Mouse (Mus musculus): ENCODE results near the gene Man2a1. TPM values are rescaled to one million over a fixed set of nuclear protein-coding genes. Genes with fewer than 3 reads are reported as not detected.

The Man2a1 gene
- polyA plus RNA-seq, 1 experiment from 2014 or later, result 9.3 TPM

GRCm38 (mm10) chr17:64719760-64720159 lies 119.2 kb downstream of the Man2a1 start:
- Histone ChIP-seq H3K27me3 (no peaks in the 10 kb centered on the region), H3K36me3 (0 out of 2 replicates have a peak, but pooled peaks cover 5% of the 10 kb centered on the region), H3K27ac (no peak overlapping the region), H3K9me3 (no peaks in the 10 kb centered on the region), H3K4me2 (no peak overlapping the region), H3K4me1 (peaks cover 5% of the 10 kb centered on the region; the same call in 1 of the 2 replicates), H3K9ac (no peak overlapping the region), H3K4me3 (no peak overlapping the region)
- 73% methylated on average over 5 of the region's 5 CpGs for WGBS
- no peak for ATAC-seq (ENCODE audit: borderline replicate concordance, extremely low read depth, low FRiP score, low TSS enrichment)

- 44% methylated on average over 5 of the region's 5 CpGs for WGBS
These were observed 120.6 kb downstream of the Man2a1 start for GRCm38 (mm10) chr17:64721112-64721511.

GRCm38 (mm10) chr17:64723162-64723561 lies 122.6 kb downstream of the Man2a1 start:
- H3K27me3 ChIP-seq, result no peaks in the 10 kb centered on the region
- no peak for ATAC-seq (ENCODE audit: borderline replicate concordance, extremely low read depth, low FRiP score, low TSS enrichment)
- 69% methylated on average over 1 of the region's 1 CpGs for WGBS
- no peak overlapping the region for H3K9ac ChIP-seq
- no peak overlapping the region for H3K27ac ChIP-seq
- H3K4me1 ChIP-seq, result no peaks in the 10 kb centered on the region; the same call in 1 of the 2 replicates
- H3K9me3 ChIP-seq, result no peaks in the 10 kb centered on the region
- no peak overlapping the region for H3K4me2 ChIP-seq
- no peak overlapping the region for H3K4me3 ChIP-seq
- no peaks in the 10 kb centered on the region for H3K36me3 ChIP-seq

More at GRCm38 (mm10) chr17:64721112-64721511, 120.6 kb downstream of the Man2a1 start:
- H3K4me1 ChIP-seq, result peaks cover 5% of the 10 kb centered on the region; the same call in 1 of the 2 replicates
- H3K9me3 ChIP-seq, result no peaks in the 10 kb centered on the region
- H3K27me3 ChIP-seq, result no peaks in the 10 kb centered on the region
- no peak overlapping the region for H3K4me2 ChIP-seq
- ATAC-seq (ENCODE audit: borderline replicate concordance, extremely low read depth, low FRiP score, low TSS enrichment), result no peak
- no peak overlapping the region for H3K27ac ChIP-seq
- no peak overlapping the region for H3K4me3 ChIP-seq
- no peaks in the 10 kb centered on the region for H3K36me3 ChIP-seq
- no peak overlapping the region for H3K9ac ChIP-seq

GRCm38 (mm10) chr17:64725214-64725613 lies 124.7 kb downstream of the Man2a1 start:
- no peaks in the 10 kb centered on the region for H3K27me3 ChIP-seq
- H3K27ac ChIP-seq, result no peak overlapping the region
- ATAC-seq (ENCODE audit: borderline replicate concordance, extremely low read depth, low FRiP score, low TSS enrichment), result no peak
- H3K36me3 ChIP-seq, result no peaks in the 10 kb centered on the region
- no peak overlapping the region for H3K4me3 ChIP-seq
- 98% methylated on average over 3 of the region's 3 CpGs for WGBS
- no peaks in the 10 kb centered on the region; the same call in 1 of the 2 replicates for H3K4me1 ChIP-seq
- no peaks in the 10 kb centered on the region for H3K9me3 ChIP-seq
- no peak overlapping the region for H3K4me2 ChIP-seq
- H3K9ac ChIP-seq, result no peak overlapping the region

GRCm38 (mm10) chr17:64726032-64726431 lies 125.5 kb downstream of the Man2a1 start:
- Histone ChIP-seq H3K9ac (no peak overlapping the region), H3K4me1 (no peaks in the 10 kb centered on the region), H3K9me3 (no peaks in the 10 kb centered on the region), H3K27ac (no peak overlapping the region), H3K4me2 (no peak overlapping the region), H3K36me3 (no peaks in the 10 kb centered on the region), H3K4me3 (no peak overlapping the region), H3K27me3 (no peaks in the 10 kb centered on the region)
- no peak; the same call in 1 of the 2 replicates for ATAC-seq (ENCODE audit: borderline replicate concordance, extremely low read depth, low FRiP score, low TSS enrichment)
- WGBS, result 59% methylated on average over 7 of the region's 7 CpGs

GRCm38 (mm10) chr17:64735492-64735891 lies 135.0 kb downstream of the Man2a1 start:
- no peaks in the 10 kb centered on the region for H3K27me3 ChIP-seq
- H3K4me3 ChIP-seq, result no peak overlapping the region
- H3K27ac ChIP-seq, result no peak overlapping the region
- no peak overlapping the region for H3K4me2 ChIP-seq
- H3K4me1 ChIP-seq, result no peaks in the 10 kb centered on the region
- WGBS, result 81% methylated on average over 4 of the region's 4 CpGs
- no peak overlapping the region for H3K9ac ChIP-seq
- no peaks in the 10 kb centered on the region for H3K9me3 ChIP-seq
- no peak for ATAC-seq (ENCODE audit: borderline replicate concordance, extremely low read depth, low FRiP score, low TSS enrichment)
- H3K36me3 ChIP-seq, result peaks cover 8% of the 10 kb centered on the region; the same call in 1 of the 2 replicates

- Histone ChIP-seq H3K27me3 (no peaks in the 10 kb centered on the region), H3K4me3 (no peak overlapping the region), H3K4me2 (no peak overlapping the region), H3K9ac (no peak overlapping the region), H3K27ac (no peak overlapping the region), H3K4me1 (no peaks in the 10 kb centered on the region), H3K36me3 (peaks cover 12% of the 10 kb centered on the region), H3K9me3 (no peaks in the 10 kb centered on the region)
- WGBS, result 62% methylated on average over 1 of the region's 1 CpGs
- ATAC-seq (ENCODE audit: borderline replicate concordance, extremely low read depth, low FRiP score, low TSS enrichment), result no peak
These were observed 137.4 kb downstream of the Man2a1 start for GRCm38 (mm10) chr17:64737918-64738317.

GRCm38 (mm10) chr17:64739129-64739528 lies 138.6 kb downstream of the Man2a1 start:
- Histone ChIP-seq H3K9ac (no peak overlapping the region), H3K27me3 (no peaks in the 10 kb centered on the region), H3K36me3 (peaks cover 8% of the 10 kb centered on the region), H3K9me3 (no peaks in the 10 kb centered on the region), H3K4me3 (no peak overlapping the region), H3K4me2 (no peak overlapping the region), H3K27ac (no peak overlapping the region), H3K4me1 (no peaks in the 10 kb centered on the region)
- ATAC-seq (ENCODE audit: borderline replicate concordance, extremely low read depth, low FRiP score, low TSS enrichment), result no peak
- 89% methylated on average over 6 of the region's 6 CpGs for WGBS

- ATAC-seq (ENCODE audit: borderline replicate concordance, extremely low read depth, low FRiP score, low TSS enrichment), result no peak
- H3K9me3 ChIP-seq, result no peaks in the 10 kb centered on the region
- H3K9ac ChIP-seq, result no peak overlapping the region
- no peak overlapping the region for H3K4me2 ChIP-seq
- H3K36me3 ChIP-seq, result peaks cover 17% of the 10 kb centered on the region
- H3K4me3 ChIP-seq, result no peak overlapping the region
- no peak overlapping the region for H3K27ac ChIP-seq
- 71% methylated on average over 6 of the region's 6 CpGs for WGBS
- H3K4me1 ChIP-seq, result 0 out of 2 replicates have a peak, but pooled peaks cover 6% of the 10 kb centered on the region
- H3K27me3 ChIP-seq, result no peaks in the 10 kb centered on the region
These were observed 142.4 kb downstream of the Man2a1 start for GRCm38 (mm10) chr17:64742715-64743605.

GRCm38 (mm10) chr17:64743606-64744300 lies 143.2 kb downstream of the Man2a1 start:
- no peaks in the 10 kb centered on the region for H3K27me3 ChIP-seq
- WGBS, result 88% methylated on average over 13 of the region's 13 CpGs
- no peak overlapping the region for H3K27ac ChIP-seq
- no peak overlapping the region for H3K9ac ChIP-seq
- H3K4me3 ChIP-seq, result no peak overlapping the region
- ATAC-seq (ENCODE audit: borderline replicate concordance, extremely low read depth, low FRiP score, low TSS enrichment), result no peak
- H3K9me3 ChIP-seq, result no peaks in the 10 kb centered on the region
- H3K4me2 ChIP-seq, result no peak overlapping the region
- H3K4me1 ChIP-seq, result 0 out of 2 replicates have a peak, but pooled peaks cover 7% of the 10 kb centered on the region
- H3K36me3 ChIP-seq, result peaks cover 17% of the 10 kb centered on the region

- Histone ChIP-seq H3K4me2 (no peak overlapping the region), H3K27ac (no peak overlapping the region), H3K4me3 (no peak overlapping the region), H3K9me3 (no peaks in the 10 kb centered on the region), H3K4me1 (0 out of 2 replicates have a peak, but pooled peaks cover 7% of the 10 kb centered on the region), H3K9ac (no peak overlapping the region), H3K36me3 (peaks cover 13% of the 10 kb centered on the region; the same call in 1 of the 2 replicates), H3K27me3 (no peaks in the 10 kb centered on the region)
- 66% methylated on average over 8 of the region's 8 CpGs for WGBS
- no peak for ATAC-seq (ENCODE audit: borderline replicate concordance, extremely low read depth, low FRiP score, low TSS enrichment)
These were observed 146.2 kb downstream of the Man2a1 start for GRCm38 (mm10) chr17:64746637-64747225.
